Mouse (Mus musculus): Measurements from ENCODE around the gene Dexi.

The Dexi gene

DNA sequence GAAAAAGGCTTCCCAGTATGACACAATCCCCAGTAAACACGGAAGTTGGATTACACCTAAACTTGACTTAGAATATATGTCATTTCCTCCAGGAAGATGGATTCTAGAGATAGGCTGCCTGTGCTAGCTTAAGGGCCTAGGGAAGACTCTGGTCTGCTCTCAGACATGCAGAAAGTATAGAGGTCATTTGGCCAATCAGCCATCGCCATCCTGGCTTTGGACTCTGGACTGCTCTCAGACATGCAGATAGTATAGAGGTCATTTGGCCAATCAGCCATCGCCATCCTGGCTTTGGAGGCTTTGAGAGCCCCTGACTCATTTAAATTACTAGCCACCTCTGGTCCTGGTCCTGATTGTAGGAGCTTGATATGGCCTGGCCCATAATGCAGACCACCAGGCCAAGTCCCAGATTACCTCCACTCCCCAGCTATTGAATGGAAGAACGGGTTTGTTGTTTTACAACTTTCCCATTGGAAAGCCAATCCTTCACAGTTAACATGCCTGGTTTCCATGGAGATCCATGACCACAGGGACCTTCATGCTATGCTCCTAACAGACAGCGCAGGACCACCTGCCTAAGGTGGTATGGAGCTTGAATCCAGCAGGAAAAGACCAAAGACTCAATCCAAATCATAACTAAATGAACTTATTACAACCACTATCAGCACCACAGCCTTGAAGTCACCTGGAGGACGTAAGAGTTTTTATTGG is 88.8 kb downstream of the Dexi start:
- no peak for DNase-seq (ENCODE audit: low spot score in 2 of 2)

All from right cerebral cortex, adult 2 months (tissue).